Mouse (Mus musculus) neural tube, embryonic 14.5 days (tissue): ENCODE data around the gene Gzf1. TPM values are rescaled to one million over a fixed set of nuclear protein-coding genes. Genes with fewer than 3 reads are reported as not detected.

Experiments used
- ATAC-seq: fragments of 200-750 bp; cut with Nextera tagmentation; 2 replicates; pipeline ENCODE4 v1.8.0; 2017; ENCODE audit warnings: low read depth, mild to moderate bottlenecking, moderate TSS enrichment, moderate library complexity
- H3K27ac ChIP-seq: fragments of 300-500 bp; sonication (generic); 2 replicates; pipeline ENCODE4 v1.5.1; 2014; ENCODE audit warnings: low read depth, mild to moderate bottlenecking, control low read depth, low read length, moderate library complexity, mixed read lengths
- H3K27me3 ChIP-seq: fragments of 300-500 bp; sonication (generic); 2 replicates; pipeline ENCODE4 v1.6.1; 2014; ENCODE audit warnings: low read length; ENCODE audit not compliant: control insufficient read depth, insufficient read depth
- H3K36me3 ChIP-seq: fragments of 300-500 bp; sonication (generic); 2 replicates; pipeline ENCODE4 v1.6.1; 2014; ENCODE audit warnings: low read length, mixed read lengths; ENCODE audit not compliant: control insufficient read depth, insufficient read depth
- H3K4me1 ChIP-seq: fragments of 300-500 bp; sonication (generic); 2 replicates; pipeline ENCODE4 v1.6.1; 2014; ENCODE audit warnings: low read length; ENCODE audit not compliant: control insufficient read depth, insufficient read depth
- H3K4me2 ChIP-seq: fragments of 300-500 bp; sonication (generic); 2 replicates; pipeline ENCODE4 v1.6.1; 2014; ENCODE audit warnings: mild to moderate bottlenecking, low read depth, low read length, control low read depth
- H3K4me3 ChIP-seq: fragments of 300-500 bp; sonication (generic); 2 replicates; pipeline ENCODE4 v1.5.1; 2014; ENCODE audit warnings: low read depth, low read length, control low read depth, mixed read lengths
- H3K9ac ChIP-seq: fragments of 300-500 bp; sonication (generic); replicated peaks from 2 replicates; pipeline ENCODE4 v1.6.1; 2014; ENCODE audit warnings: low read depth, mild to moderate bottlenecking, control low read depth, low read length, mixed read lengths
- H3K9me3 ChIP-seq: fragments of 300-500 bp; sonication (generic); 2 replicates; pipeline ENCODE4 v1.6.1; 2016; ENCODE audit warnings: low read length; ENCODE audit not compliant: control insufficient read depth
- WGBS: fragments of 180-500 bp; shearing (Covaris S2); extraction: QIAGEN DNeasy Blood & Tissue Kit; methylation state at CpG from one replicate; pipeline ENCODE4 v1.1.7; 2014; 5-methylcytosine and 5-hydroxymethylcytosine counted together
- polyA plus RNA-seq: library from polyadenylated mRNA; unstranded; fragments of >200 nt; fragmentation: Nextera tagmentation; extraction: Ambion mirVana; gene quantifications from 2 replicates; pipeline ENCODE4 v1.2.1, GENCODE M21; 2014

Gene Gzf1
- polyA plus RNA-seq: 16.7 and 17.1 TPM in 2 replicates

DNA sequence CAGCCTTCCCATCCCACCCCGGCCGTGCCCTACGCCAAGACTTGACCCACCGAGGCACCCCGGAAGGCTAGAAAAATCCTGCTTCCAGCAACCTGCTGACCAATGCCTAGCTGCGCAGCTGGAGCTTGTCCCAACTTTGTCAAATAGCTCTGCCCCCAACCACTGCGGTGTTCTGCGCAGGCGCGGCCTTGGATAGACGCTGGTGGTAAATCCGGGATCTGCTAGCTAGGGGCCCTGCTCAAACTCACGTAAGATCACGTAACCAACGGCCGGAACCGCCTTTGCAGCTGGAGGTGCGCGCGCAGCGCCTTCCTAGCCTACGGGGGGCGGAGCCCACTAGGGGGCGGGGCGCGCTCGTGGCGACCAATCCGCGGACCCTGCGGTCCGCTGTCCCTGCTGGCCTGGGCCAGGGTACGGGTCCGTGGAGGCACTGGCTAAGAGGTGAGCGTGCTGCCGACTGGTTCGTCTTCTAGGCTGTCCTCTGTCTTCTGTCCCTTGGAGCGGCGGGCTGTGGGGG, at the start of gene Gzf1:
Gzf1 (plus strand) TSS at position 249 of the 517 bp plus-strand sequence.
- H3K4me1 ChIP-seq: peaks cover 19% of the 10 kb centered on the region
- WGBS: under 1% methylated on average over 39 of the region's 39 CpGs
- H3K4me3 ChIP-seq: peak within 1 kb of the TSS; percentile 67
- peak within 1 kb of the TSS; percentile 55 for H3K27ac ChIP-seq
- no peaks in the 10 kb centered on the region for H3K27me3 ChIP-seq
- peak; percentile 93 for ATAC-seq
- H3K9ac ChIP-seq: peak within 1 kb of the TSS; percentile 82
- H3K36me3 ChIP-seq: peaks cover 18% of the 10 kb centered on the region
- H3K9me3 ChIP-seq: no peaks in the 10 kb centered on the region
- peak within 1 kb of the TSS; percentile 95 for H3K4me2 ChIP-seq

DNA sequence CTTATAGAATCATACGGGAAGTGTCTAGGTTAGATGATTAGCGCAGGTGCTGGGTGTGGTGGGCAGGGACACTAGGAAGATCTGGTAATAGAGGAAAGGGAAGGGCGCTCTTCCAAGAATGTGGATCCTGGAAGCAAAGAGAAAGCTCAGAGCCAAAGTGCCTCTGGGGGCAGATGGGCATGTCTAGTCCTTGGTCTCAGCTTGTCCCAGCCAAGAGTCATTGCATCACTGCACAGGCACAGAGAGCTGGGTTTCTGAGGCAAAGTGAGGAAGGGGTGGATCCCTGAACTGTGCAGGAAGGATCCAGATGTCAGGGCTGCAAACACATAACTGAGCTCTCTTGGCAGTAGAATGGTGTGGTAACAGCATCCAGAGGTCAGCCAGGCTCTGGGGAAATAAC, 49.2 kb upstream of the Gzf1 start:
- Histone ChIP-seq H3K27me3 (no peaks in the 10 kb centered on the region), H3K36me3 (no peaks in the 10 kb centered on the region), H3K9me3 (no peaks in the 10 kb centered on the region), H3K4me2 (no peak overlapping the region), H3K9ac (no peak overlapping the region), H3K27ac (no peak overlapping the region), H3K4me1 (no peaks in the 10 kb centered on the region), H3K4me3 (no peak overlapping the region)
- ATAC-seq: no peak
- WGBS: 97% methylated on average over 3 of the region's 3 CpGs

DNA sequence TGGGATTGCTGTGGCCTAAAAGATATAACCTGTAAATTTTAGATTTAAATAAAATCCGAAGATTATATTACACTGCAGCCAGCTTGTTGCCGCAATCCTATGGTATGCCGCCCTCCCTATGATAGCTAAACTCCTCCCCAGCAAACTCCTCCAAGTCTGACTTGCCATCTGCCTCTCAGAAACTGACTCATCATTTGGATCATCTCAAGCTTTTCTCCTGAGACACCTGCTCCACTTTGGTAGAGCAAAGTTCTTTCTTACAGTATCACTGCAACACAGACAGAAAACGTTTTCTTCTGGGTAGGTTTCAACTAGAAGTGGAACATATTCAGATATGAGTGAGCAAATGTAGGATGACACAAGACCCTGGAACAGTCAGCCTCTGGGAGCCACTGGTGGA, 46.4 kb upstream of the Gzf1 start:
- Histone ChIP-seq H3K27me3 (no peaks in the 10 kb centered on the region), H3K27ac (no peak overlapping the region), H3K9me3 (no peaks in the 10 kb centered on the region), H3K4me2 (no peak overlapping the region), H3K9ac (no peak overlapping the region), H3K36me3 (no peaks in the 10 kb centered on the region), H3K4me1 (no peaks in the 10 kb centered on the region), H3K4me3 (no peak overlapping the region)
- WGBS: 90% methylated on average over 4 of the region's 4 CpGs
- ATAC-seq: no peak

DNA sequence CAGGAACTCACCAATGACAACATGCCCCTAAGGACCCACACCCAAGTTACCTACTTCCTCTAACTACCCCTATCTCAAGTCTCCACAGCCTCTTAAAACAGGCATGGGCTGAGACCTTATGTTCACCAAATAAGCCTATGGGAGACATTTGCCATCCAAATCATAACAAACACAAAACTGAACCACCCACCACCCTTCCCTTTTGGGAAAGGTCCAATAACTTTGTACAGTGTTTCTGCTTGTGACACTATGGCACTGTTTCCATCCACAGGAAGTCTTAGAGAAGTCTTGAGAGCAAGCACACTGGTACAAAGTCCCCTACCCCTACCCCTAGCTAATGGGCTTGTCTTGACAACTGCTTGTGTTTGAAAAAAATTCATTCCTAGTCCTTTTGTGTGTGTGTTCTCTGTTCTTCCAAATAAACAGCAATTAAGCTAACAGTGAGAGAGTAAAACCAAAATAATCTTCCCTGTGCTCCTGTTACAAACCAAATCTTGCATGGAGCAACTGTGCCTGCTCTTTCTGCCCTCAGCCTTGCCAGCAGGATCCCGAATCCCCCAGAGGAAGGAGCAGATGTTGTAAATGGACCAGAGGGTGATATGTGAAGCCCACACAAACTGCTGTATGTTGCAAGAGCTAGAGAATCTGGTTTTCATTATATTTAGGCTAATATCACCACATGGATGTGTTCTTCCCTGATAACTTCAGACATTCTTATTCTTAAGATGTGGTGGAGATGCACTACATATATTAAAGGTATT, 38.0 kb upstream of the Gzf1 start:
- Histone ChIP-seq H3K36me3 (no peaks in the 10 kb centered on the region), H3K27ac (no peak overlapping the region), H3K27me3 (no peaks in the 10 kb centered on the region), H3K4me3 (no peak overlapping the region), H3K9ac (no peak overlapping the region), H3K4me1 (no peaks in the 10 kb centered on the region), H3K4me2 (no peak overlapping the region), H3K9me3 (no peaks in the 10 kb centered on the region)
- no peak for ATAC-seq
- WGBS: 76% methylated on average over 1 of the region's 1 CpGs

DNA sequence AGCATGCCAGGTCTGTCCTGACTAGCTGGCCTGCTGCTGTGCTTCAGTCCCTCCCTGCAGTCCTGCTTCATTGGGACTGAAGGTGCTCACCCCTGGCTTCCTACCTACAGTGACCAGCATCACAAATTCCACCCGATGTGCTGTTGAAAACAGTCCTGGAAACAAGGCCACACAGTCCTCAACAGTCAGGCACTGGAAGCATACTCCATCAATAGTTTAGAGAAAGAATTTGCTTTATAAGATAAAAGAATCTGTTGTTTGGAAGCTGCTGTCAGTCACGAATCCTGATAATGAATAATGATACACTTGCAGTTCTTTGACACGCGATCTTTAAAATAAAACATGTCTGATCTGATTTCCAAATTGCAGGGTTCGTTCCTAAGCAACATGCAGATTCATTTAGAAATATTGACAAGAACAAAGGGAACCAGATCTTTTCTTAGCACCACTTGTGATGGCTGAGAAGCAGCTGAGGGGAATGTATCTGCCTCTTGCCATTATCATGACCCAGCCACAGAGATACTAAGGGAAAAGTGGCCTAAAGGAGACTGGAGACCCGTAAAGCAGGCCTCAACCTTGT, 36.3 kb upstream of the Gzf1 start:
- ATAC-seq: no peak
- no peak overlapping the region for H3K27ac ChIP-seq
- H3K4me1 ChIP-seq: no peaks in the 10 kb centered on the region
- no peak overlapping the region for H3K4me3 ChIP-seq
- WGBS: 89% methylated on average over 6 of the region's 6 CpGs
- no peak overlapping the region for H3K9ac ChIP-seq
- no peak overlapping the region for H3K4me2 ChIP-seq
- H3K27me3 ChIP-seq: no peaks in the 10 kb centered on the region
- H3K9me3 ChIP-seq: no peaks in the 10 kb centered on the region
- no peaks in the 10 kb centered on the region for H3K36me3 ChIP-seq

DNA sequence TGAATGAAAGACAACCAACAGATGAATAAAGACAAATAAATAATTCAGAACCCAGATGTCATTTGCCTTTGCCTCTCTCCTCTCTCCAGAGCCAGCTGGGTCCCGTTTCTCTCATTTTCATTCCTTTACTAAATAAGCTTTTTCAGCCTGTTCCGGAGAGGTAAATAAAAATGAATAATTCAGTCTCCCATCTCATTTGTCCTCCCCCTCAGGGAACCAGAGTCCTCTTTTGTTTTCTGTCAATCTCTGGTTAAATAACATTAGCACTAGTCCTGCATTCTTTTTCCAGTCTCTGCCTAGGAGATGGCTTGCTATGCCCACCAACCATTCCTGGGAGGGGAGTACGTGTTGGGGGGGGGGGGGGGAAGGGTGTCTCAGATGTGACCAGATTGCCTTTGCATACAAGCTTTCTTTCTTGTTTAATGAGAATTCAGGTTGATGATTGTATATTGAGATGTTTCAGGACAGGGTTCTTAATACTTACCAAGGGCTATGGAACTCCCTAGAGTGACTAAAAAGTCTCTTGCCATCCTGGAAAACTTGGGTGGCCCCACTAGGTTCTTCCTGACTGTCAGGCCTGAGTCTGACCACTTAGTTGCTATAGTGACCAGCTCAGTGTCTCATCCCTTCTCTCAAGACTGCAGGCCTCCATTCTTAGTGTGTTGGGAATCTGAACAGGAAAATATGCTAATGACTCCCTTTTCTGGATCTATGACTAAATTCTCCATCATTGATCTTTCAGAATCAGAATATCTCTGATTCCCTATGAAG, 30.1 kb upstream of the Gzf1 start:
- Histone ChIP-seq H3K9ac (no peak overlapping the region), H3K9me3 (no peaks in the 10 kb centered on the region), H3K4me3 (no peak overlapping the region), H3K27me3 (no peaks in the 10 kb centered on the region), H3K36me3 (no peaks in the 10 kb centered on the region), H3K4me2 (no peak overlapping the region), H3K4me1 (peaks cover 6% of the 10 kb centered on the region), H3K27ac (no peak overlapping the region)
- WGBS: 15% methylated on average over 3 of the region's 3 CpGs
- ATAC-seq: peak; percentile 72

DNA sequence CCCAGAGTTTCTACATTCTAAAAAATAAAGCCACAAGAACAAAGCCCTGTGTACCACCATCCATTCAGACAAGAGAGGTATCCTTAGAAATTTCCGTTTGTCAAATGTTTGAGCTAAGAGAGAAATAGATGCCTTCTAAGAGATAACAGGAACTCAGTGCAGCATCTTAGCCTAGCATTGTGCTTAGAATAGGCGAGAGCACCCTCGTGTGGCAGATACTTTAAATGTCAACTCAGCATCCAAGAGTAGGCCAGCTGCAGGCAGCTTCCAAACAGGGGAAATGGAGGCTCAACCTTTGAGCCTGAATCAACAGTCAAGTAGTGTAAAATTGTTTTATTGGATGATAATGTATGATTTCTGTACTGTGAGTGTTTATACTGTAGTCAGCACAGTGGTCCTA, 25.9 kb upstream of the Gzf1 start:
- Histone ChIP-seq H3K36me3 (no peaks in the 10 kb centered on the region), H3K9me3 (no peaks in the 10 kb centered on the region), H3K4me1 (peaks cover 6% of the 10 kb centered on the region), H3K4me2 (no peak overlapping the region), H3K9ac (no peak overlapping the region), H3K27ac (no peak overlapping the region), H3K27me3 (no peaks in the 10 kb centered on the region), H3K4me3 (no peak overlapping the region)
- 4% methylated on average over 3 of the region's 3 CpGs for WGBS
- ATAC-seq: peak; percentile 78

DNA sequence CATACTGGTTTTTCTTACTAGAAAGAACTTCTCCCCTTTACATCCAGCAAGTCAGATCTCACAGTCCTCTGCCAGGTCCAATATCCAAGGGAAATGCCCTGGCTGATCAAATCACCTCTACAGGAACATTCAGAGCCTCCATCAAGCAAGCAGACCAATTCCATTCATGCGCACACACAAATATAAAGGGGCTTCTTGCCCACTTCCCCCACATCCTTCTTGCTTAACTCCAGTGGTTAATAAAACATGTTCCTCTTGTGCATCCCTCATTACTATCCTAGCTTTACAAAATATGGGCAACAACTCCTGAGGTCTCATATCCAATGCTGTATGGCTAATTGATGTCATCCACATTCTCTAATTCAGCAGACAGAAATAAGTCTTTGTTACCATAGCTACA, 17.4 kb upstream of the Gzf1 start:
- Histone ChIP-seq H3K4me2 (no peak overlapping the region), H3K9me3 (no peaks in the 10 kb centered on the region), H3K4me3 (no peak overlapping the region), H3K36me3 (no peaks in the 10 kb centered on the region), H3K4me1 (no peaks in the 10 kb centered on the region), H3K27ac (no peak overlapping the region), H3K9ac (no peak overlapping the region), H3K27me3 (no peaks in the 10 kb centered on the region)
- no peak for ATAC-seq
- WGBS: 92% methylated on average over 1 of the region's 1 CpGs
